Mouse (Mus musculus): ENCODE results near the gene Msi2. TPM values are rescaled to one million over a fixed set of nuclear protein-coding genes. Genes with fewer than 3 reads are reported as not detected.

Msi2 gene
- polyA plus RNA-seq, 1 experiment from 2014 or later = 41.0 TPM

GRCm38 (mm10) chr11:88537344-88537743, 181.0 kb downstream of the Msi2 start:
- no peaks in the 10 kb centered on the region for H3K9me3 ChIP-seq
- no peaks in the 10 kb centered on the region for H3K27me3 ChIP-seq
- ATAC-seq = no peak
- H3K4me3 ChIP-seq (replicated peaks) = no peak overlapping the region
- peak overlapping the region; percentile 89 for H3K27ac ChIP-seq
- H3K4me1 ChIP-seq (replicated peaks) = peaks cover 97% of the 10 kb centered on the region
- H3K36me3 ChIP-seq = no peaks in the 10 kb centered on the region
- 66% methylated on average over 7 of the region's 7 CpGs for WGBS
- H3K9ac ChIP-seq (replicated peaks) = peak overlapping the region; percentile 17; the same call in 1 of the 2 replicates
- no peak overlapping the region for H3K4me2 ChIP-seq (replicated peaks)

- WGBS = 90% methylated on average over 2 of the region's 2 CpGs
- ATAC-seq = no peak
- H3K4me3 ChIP-seq (replicated peaks) = no peak overlapping the region
- no peaks in the 10 kb centered on the region for H3K9me3 ChIP-seq
- no peaks in the 10 kb centered on the region for H3K27me3 ChIP-seq
- no peak overlapping the region for H3K9ac ChIP-seq (replicated peaks)
- H3K4me2 ChIP-seq (replicated peaks) = no peak overlapping the region
- peak overlapping the region; percentile 89; the same call in 1 of the 2 replicates for H3K27ac ChIP-seq
- no peaks in the 10 kb centered on the region for H3K36me3 ChIP-seq
- H3K4me1 ChIP-seq (replicated peaks) = peaks cover 93% of the 10 kb centered on the region
Observed at GRCm38 (mm10) chr11:88536861-88537260, 181.5 kb downstream of the Msi2 start.

GRCm38 (mm10) chr11:88534331-88534929, 183.9 kb downstream of the Msi2 start:
- no peaks in the 10 kb centered on the region for H3K9me3 ChIP-seq
- peak overlapping the region; percentile 43; the same call in 1 of the 2 replicates for H3K9ac ChIP-seq (replicated peaks)
- 3% methylated on average over 11 of the region's 11 CpGs for WGBS
- peak overlapping the region; percentile 89 for H3K27ac ChIP-seq
- peak overlapping the region; percentile 22; the same call in 1 of the 2 replicates for H3K4me2 ChIP-seq (replicated peaks)
- H3K36me3 ChIP-seq = 0 out of 2 replicates have a peak, but pooled peaks cover 2% of the 10 kb centered on the region
- no peak overlapping the region for H3K4me3 ChIP-seq (replicated peaks)
- peaks cover 81% of the 10 kb centered on the region for H3K4me1 ChIP-seq (replicated peaks)
- no peaks in the 10 kb centered on the region for H3K27me3 ChIP-seq
- peak; percentile 74 for ATAC-seq

GRCm38 (mm10) chr11:88532016-88532415, 186.3 kb downstream of the Msi2 start:
- Histone ChIP-seq H3K27ac (no peak overlapping the region), H3K4me2 (replicated peaks) (no peak overlapping the region), H3K9me3 (no peaks in the 10 kb centered on the region), H3K9ac (replicated peaks) (no peak overlapping the region), H3K27me3 (no peaks in the 10 kb centered on the region), H3K36me3 (0 out of 2 replicates have a peak, but pooled peaks cover 2% of the 10 kb centered on the region), H3K4me1 (replicated peaks) (peaks cover 81% of the 10 kb centered on the region), H3K4me3 (replicated peaks) (no peak overlapping the region)
- 79% methylated on average over 2 of the region's 2 CpGs for WGBS
- no peak for ATAC-seq

- Histone ChIP-seq H3K4me2 (replicated peaks) (no peak overlapping the region), H3K4me1 (replicated peaks) (peaks cover 81% of the 10 kb centered on the region), H3K4me3 (replicated peaks) (no peak overlapping the region), H3K9me3 (no peaks in the 10 kb centered on the region), H3K27ac (0 out of 2 replicates have a peak overlapping the region, but pooled peaks have one; percentile 82), H3K36me3 (0 out of 2 replicates have a peak, but pooled peaks cover 2% of the 10 kb centered on the region), H3K9ac (replicated peaks) (no peak overlapping the region), H3K27me3 (no peaks in the 10 kb centered on the region)
- ATAC-seq = no peak
- 83% methylated on average over 4 of the region's 4 CpGs for WGBS
Observed at GRCm38 (mm10) chr11:88530032-88530431, 188.3 kb downstream of the Msi2 start.

GRCm38 (mm10) chr11:88528522-88529101, 189.7 kb downstream of the Msi2 start:
- H3K36me3 ChIP-seq = 0 out of 2 replicates have a peak, but pooled peaks cover 2% of the 10 kb centered on the region
- H3K9ac ChIP-seq (replicated peaks) = no peak overlapping the region
- H3K4me2 ChIP-seq (replicated peaks) = no peak overlapping the region
- peaks cover 81% of the 10 kb centered on the region for H3K4me1 ChIP-seq (replicated peaks)
- ATAC-seq = no peak
- H3K27ac ChIP-seq = peak overlapping the region; percentile 82
- no peak overlapping the region for H3K4me3 ChIP-seq (replicated peaks)
- no peaks in the 10 kb centered on the region for H3K9me3 ChIP-seq
- WGBS = 40% methylated on average over 8 of the region's 8 CpGs
- H3K27me3 ChIP-seq = no peaks in the 10 kb centered on the region

GRCm38 (mm10) chr11:88526711-88527110, 191.6 kb downstream of the Msi2 start:
- 0 out of 2 replicates have a peak, but pooled peaks cover 2% of the 10 kb centered on the region for H3K36me3 ChIP-seq
- under 1% methylated on average over 7 of the region's 7 CpGs for WGBS
- peak; percentile 34 for ATAC-seq
- no peak overlapping the region for H3K4me3 ChIP-seq (replicated peaks)
- no peaks in the 10 kb centered on the region for H3K27me3 ChIP-seq
- peaks cover 87% of the 10 kb centered on the region for H3K4me1 ChIP-seq (replicated peaks)
- no peak overlapping the region for H3K4me2 ChIP-seq (replicated peaks)
- H3K9ac ChIP-seq (replicated peaks) = no peak overlapping the region; the same call in 1 of the 2 replicates
- H3K9me3 ChIP-seq = no peaks in the 10 kb centered on the region
- H3K27ac ChIP-seq = peak overlapping the region; percentile 82

- Histone ChIP-seq H3K4me2 (replicated peaks) (no peak overlapping the region), H3K4me1 (replicated peaks) (peaks cover 100% of the 10 kb centered on the region), H3K4me3 (replicated peaks) (no peak overlapping the region), H3K36me3 (no peaks in the 10 kb centered on the region), H3K9ac (replicated peaks) (no peak overlapping the region), H3K27me3 (no peaks in the 10 kb centered on the region), H3K27ac (peak overlapping the region; percentile 82), H3K9me3 (no peaks in the 10 kb centered on the region)
- ATAC-seq = peak; percentile 60
- 20% methylated on average over 10 of the region's 10 CpGs for WGBS
Observed at GRCm38 (mm10) chr11:88524790-88525575, 193.3 kb downstream of the Msi2 start.

GRCm38 (mm10) chr11:88524437-88524789, 193.9 kb downstream of the Msi2 start:
- Histone ChIP-seq H3K27me3 (no peaks in the 10 kb centered on the region), H3K4me1 (replicated peaks) (peaks cover 95% of the 10 kb centered on the region), H3K9ac (replicated peaks) (no peak overlapping the region), H3K27ac (peak overlapping the region; percentile 82), H3K9me3 (no peaks in the 10 kb centered on the region), H3K4me2 (replicated peaks) (no peak overlapping the region), H3K4me3 (replicated peaks) (no peak overlapping the region), H3K36me3 (no peaks in the 10 kb centered on the region)
- peak; percentile 2; the same call in 1 of the 2 replicates for ATAC-seq

- H3K4me3 ChIP-seq (replicated peaks) = no peak overlapping the region
- H3K4me2 ChIP-seq (replicated peaks) = no peak overlapping the region
- H3K9ac ChIP-seq (replicated peaks) = no peak overlapping the region
- 59% methylated on average over 4 of the region's 4 CpGs for WGBS
- no peaks in the 10 kb centered on the region for H3K27me3 ChIP-seq
- no peaks in the 10 kb centered on the region for H3K9me3 ChIP-seq
- ATAC-seq = no peak
- H3K27ac ChIP-seq = peak overlapping the region; percentile 82; the same call in 1 of the 2 replicates
- H3K36me3 ChIP-seq = no peaks in the 10 kb centered on the region
- H3K4me1 ChIP-seq (replicated peaks) = peaks cover 93% of the 10 kb centered on the region
Observed at GRCm38 (mm10) chr11:88523921-88524320, 194.4 kb downstream of the Msi2 start.

- Histone ChIP-seq H3K9me3 (no peaks in the 10 kb centered on the region), H3K4me1 (replicated peaks) (peaks cover 88% of the 10 kb centered on the region), H3K27ac (peak overlapping the region; percentile 82; the same call in 1 of the 2 replicates), H3K27me3 (no peaks in the 10 kb centered on the region), H3K4me2 (replicated peaks) (no peak overlapping the region), H3K9ac (replicated peaks) (no peak overlapping the region), H3K4me3 (replicated peaks) (no peak overlapping the region), H3K36me3 (no peaks in the 10 kb centered on the region)
- 60% methylated on average over 6 of the region's 6 CpGs for WGBS
- no peak for ATAC-seq
Observed at GRCm38 (mm10) chr11:88523511-88523910, 194.8 kb downstream of the Msi2 start.

- H3K9me3 ChIP-seq = no peaks in the 10 kb centered on the region
- H3K27me3 ChIP-seq = no peaks in the 10 kb centered on the region
- H3K4me1 ChIP-seq (replicated peaks) = peaks cover 83% of the 10 kb centered on the region
- peak overlapping the region; percentile 84; the same call in 1 of the 2 replicates for H3K27ac ChIP-seq
- ATAC-seq = no peak
- H3K9ac ChIP-seq (replicated peaks) = no peak overlapping the region
- WGBS = 79% methylated on average over 5 of the region's 5 CpGs
- H3K36me3 ChIP-seq = no peaks in the 10 kb centered on the region
- H3K4me3 ChIP-seq (replicated peaks) = no peak overlapping the region
- H3K4me2 ChIP-seq (replicated peaks) = no peak overlapping the region
Observed at GRCm38 (mm10) chr11:88522114-88522513, 196.2 kb downstream of the Msi2 start.

All from midbrain, embryonic 13.5 days (tissue).